Mouse (Mus musculus): ENCODE results near the gene Gpsm2. TPM values are rescaled to one million over a fixed set of nuclear protein-coding genes. Genes with fewer than 3 reads are reported as not detected.
A peak's percentile ranks its signal among the peaks of the same experiment; 100 is the strongest.

Gpsm2 gene
- polyA plus RNA-seq, 1 experiment, result 4.8 TPM

DNA sequence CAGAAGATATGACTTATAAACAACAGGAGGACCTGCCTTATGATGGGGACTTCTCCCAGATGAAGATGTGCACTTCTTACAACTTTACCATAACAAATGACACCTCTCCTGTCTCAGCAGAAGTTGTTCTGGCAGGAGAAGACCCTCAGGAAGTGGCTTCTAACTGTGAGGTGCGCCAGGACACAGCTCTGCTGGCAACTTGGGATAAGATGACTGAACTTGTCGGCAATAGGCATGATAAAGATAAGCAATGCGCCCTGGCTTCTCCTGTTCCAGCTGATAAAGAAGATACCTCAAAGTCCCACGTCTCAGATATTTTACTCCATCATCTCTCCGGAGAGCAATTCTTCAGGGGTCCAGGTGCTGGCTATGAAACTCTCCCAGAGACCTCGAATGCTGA lies 29.6 kb upstream of the Gpsm2 start:
- H3K27me3 ChIP-seq (ENCODE audit: control insufficient read depth, insufficient read depth, low read length), result no peaks in the 10 kb centered on the region
- no peaks in the 10 kb centered on the region for H3K36me3 ChIP-seq (ENCODE audit: control insufficient read depth, insufficient read depth, low read length)
- TF ChIP-seq CTCF (IDR thresholded peaks at IDR 0.05; ENCODE audit: control insufficient read depth, insufficient read depth, insufficient replicate concordance, low read depth, low read length) (no peak), POLR2A (IDR thresholded peaks at IDR 0.05; ENCODE audit: control insufficient read depth, low read depth, low read length) (no peak)
- H3K4me3 ChIP-seq (ENCODE audit: control insufficient read depth, low read depth, low read length), result no peak overlapping the region
- no peaks in the 10 kb centered on the region for H3K4me1 ChIP-seq (ENCODE audit: control insufficient read depth, insufficient read depth, low read length)
- no peak overlapping the region for H3K27ac ChIP-seq (ENCODE audit: control insufficient read depth, insufficient read depth, low read depth, low read length)

DNA sequence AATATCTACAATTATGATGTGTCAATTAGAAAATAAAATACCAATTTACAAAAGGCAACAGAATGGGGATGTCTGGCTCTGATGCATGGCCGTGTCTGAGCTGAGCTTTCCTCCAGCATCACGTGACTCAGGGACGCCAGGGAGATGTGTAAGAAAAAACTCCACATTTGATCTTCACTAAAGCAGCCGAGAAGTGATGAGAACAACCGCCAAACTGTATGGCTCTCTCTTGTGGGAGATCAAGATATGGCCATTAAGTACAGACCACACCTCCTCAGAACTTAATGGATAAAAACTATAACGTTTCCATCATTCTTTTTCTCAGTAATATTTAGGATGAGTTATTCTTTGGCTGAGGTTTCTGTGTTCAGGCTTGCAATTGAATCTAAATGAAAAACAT lies 29.0 kb upstream of the Gpsm2 start:
- no peaks in the 10 kb centered on the region for H3K27me3 ChIP-seq (ENCODE audit: control insufficient read depth, insufficient read depth, low read length)
- H3K4me1 ChIP-seq (ENCODE audit: control insufficient read depth, insufficient read depth, low read length), result no peaks in the 10 kb centered on the region
- no peaks in the 10 kb centered on the region for H3K36me3 ChIP-seq (ENCODE audit: control insufficient read depth, insufficient read depth, low read length)
- TF ChIP-seq CTCF (IDR thresholded peaks at IDR 0.05; ENCODE audit: control insufficient read depth, insufficient read depth, insufficient replicate concordance, low read depth, low read length) (no peak), POLR2A (IDR thresholded peaks at IDR 0.05; ENCODE audit: control insufficient read depth, low read depth, low read length) (no peak)
- no peak overlapping the region for H3K4me3 ChIP-seq (ENCODE audit: control insufficient read depth, low read depth, low read length)
- no peak overlapping the region for H3K27ac ChIP-seq (ENCODE audit: control insufficient read depth, insufficient read depth, low read depth, low read length)

DNA sequence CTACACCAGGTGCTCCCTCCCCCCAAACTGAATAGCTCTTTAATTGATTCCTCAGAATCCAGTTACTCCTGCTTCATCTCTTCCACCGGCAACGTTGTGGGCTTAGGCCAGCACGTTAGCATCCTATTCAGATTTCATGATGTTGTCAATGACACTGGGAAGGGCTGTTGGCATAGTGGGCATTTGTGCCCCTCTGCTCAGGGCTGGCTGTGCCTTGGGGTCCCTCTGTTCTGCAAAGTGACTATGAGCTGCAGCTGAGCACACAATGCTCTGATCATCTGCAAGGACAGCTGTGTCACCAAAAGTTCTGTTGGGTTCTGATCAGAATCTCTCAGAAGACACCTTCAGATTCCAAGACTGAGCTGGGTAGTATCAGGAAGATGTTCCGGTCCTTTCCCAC lies 22.0 kb upstream of the Gpsm2 start:
- no peak overlapping the region for H3K27ac ChIP-seq (ENCODE audit: control insufficient read depth, insufficient read depth, low read depth, low read length)
- H3K36me3 ChIP-seq (ENCODE audit: control insufficient read depth, insufficient read depth, low read length), result no peaks in the 10 kb centered on the region
- no peaks in the 10 kb centered on the region for H3K4me1 ChIP-seq (ENCODE audit: control insufficient read depth, insufficient read depth, low read length)
- H3K4me3 ChIP-seq (ENCODE audit: control insufficient read depth, low read depth, low read length), result peak overlapping the region; percentile 66
- TF ChIP-seq POLR2A (IDR thresholded peaks at IDR 0.05; ENCODE audit: control insufficient read depth, low read depth, low read length) (peak; percentile 57; the same call in 1 of the 2 replicates), CTCF (IDR thresholded peaks at IDR 0.05; ENCODE audit: control insufficient read depth, insufficient read depth, insufficient replicate concordance, low read depth, low read length) (no peak)
- H3K27me3 ChIP-seq (ENCODE audit: control insufficient read depth, insufficient read depth, low read length), result no peaks in the 10 kb centered on the region

DNA sequence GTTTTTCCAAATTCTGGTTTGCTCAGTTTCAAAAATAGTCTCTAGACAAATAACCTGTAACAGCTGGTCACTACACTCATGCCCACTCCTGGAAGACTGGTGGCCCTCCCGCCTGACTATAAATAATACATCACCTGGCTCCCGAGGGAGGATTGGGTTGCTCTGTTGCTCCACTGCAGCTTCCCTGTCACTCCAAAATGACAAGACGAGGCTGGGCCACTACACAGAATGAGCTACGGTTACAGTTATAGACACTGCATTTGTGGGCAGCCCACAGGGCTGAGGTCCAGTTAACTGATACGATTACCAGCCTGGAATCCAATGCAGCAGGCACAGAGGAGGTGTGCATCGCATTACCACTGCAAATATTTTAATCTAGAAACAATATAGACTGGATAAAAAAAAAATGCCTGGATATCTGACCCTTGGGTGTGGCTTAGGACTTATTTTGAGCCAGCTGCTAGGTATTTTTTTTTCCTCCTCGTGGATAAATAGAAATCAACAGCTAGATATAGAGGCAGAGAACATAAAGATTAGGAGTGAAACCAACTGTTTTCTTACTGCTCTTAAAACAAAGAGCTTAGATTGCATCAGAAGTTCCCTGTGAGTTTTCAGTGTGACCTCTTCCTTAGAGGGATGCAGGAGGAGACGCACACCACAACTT lies 17.1 kb upstream of the Gpsm2 start, which contains the start of gene Aknad1:
Gene Aknad1 (plus strand): TSS at position 614 of the 664 bp plus-strand sequence.
- Histone ChIP-seq H3K27me3 (ENCODE audit: control insufficient read depth, insufficient read depth, low read length) (no peaks in the 10 kb centered on the region), H3K27ac (ENCODE audit: control insufficient read depth, insufficient read depth, low read depth, low read length) (no peak within 1 kb of the TSS), H3K36me3 (ENCODE audit: control insufficient read depth, insufficient read depth, low read length) (no peaks in the 10 kb centered on the region), H3K4me3 (ENCODE audit: control insufficient read depth, low read depth, low read length) (no peak within 1 kb of the TSS), H3K4me1 (ENCODE audit: control insufficient read depth, insufficient read depth, low read length) (no peaks in the 10 kb centered on the region)
- no peak for TF ChIP-seq CTCF (IDR thresholded peaks at IDR 0.05; ENCODE audit: control insufficient read depth, insufficient read depth, insufficient replicate concordance, low read depth, low read length)
- TF ChIP-seq POLR2A (IDR thresholded peaks at IDR 0.05; ENCODE audit: control insufficient read depth, low read depth, low read length), result no peak

DNA sequence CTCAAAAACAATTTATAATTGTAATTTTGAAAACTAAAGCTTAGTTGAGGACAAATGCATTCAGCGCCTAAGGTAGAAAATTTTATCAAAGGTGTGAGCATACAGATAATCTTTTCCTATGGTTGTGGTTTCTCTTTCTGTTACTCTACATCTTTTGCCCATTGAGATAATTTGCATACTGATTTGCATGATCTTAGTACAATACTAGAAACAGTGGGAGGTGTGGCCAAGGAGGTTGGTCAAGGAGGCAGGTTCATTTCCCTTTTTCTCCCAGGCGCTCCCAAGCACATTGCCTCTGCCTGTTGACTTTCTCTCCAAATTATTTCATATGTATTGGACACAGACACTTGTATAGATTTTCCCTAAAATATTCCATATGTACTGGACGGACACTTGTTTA lies 15.7 kb upstream of the Gpsm2 start:
- H3K27me3 ChIP-seq (ENCODE audit: control insufficient read depth, insufficient read depth, low read length), result no peaks in the 10 kb centered on the region
- H3K36me3 ChIP-seq (ENCODE audit: control insufficient read depth, insufficient read depth, low read length), result no peaks in the 10 kb centered on the region
- H3K4me1 ChIP-seq (ENCODE audit: control insufficient read depth, insufficient read depth, low read length), result no peaks in the 10 kb centered on the region
- no peak for TF ChIP-seq POLR2A (IDR thresholded peaks at IDR 0.05; ENCODE audit: control insufficient read depth, low read depth, low read length)
- TF ChIP-seq CTCF (IDR thresholded peaks at IDR 0.05; ENCODE audit: control insufficient read depth, insufficient read depth, insufficient replicate concordance, low read depth, low read length), result no peak
- H3K27ac ChIP-seq (ENCODE audit: control insufficient read depth, insufficient read depth, low read depth, low read length), result no peak overlapping the region
- no peak overlapping the region for H3K4me3 ChIP-seq (ENCODE audit: control insufficient read depth, low read depth, low read length)

DNA sequence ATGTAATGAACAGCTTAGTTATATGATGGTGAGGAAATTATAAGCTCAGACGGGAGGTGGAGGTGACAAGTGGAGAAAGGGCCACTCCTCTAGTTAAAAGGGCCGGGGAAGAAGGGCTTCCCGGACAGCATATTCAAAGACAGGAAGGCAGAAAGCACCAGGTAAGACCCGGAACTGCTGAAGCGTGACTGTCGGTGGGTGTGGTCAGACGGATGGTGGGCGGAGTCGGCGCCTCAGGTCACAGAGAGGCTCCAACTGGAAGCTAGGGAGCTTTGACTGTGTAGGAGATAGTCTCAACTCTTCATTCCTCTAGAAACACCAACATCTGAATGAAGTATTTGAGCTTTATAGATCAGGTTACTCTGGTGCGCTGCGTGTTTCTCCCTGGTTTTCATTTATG lies 8.2 kb upstream of the Gpsm2 start:
- TF ChIP-seq CTCF (IDR thresholded peaks at IDR 0.05; ENCODE audit: control insufficient read depth, insufficient read depth, insufficient replicate concordance, low read depth, low read length) (no peak), POLR2A (IDR thresholded peaks at IDR 0.05; ENCODE audit: control insufficient read depth, low read depth, low read length) (no peak)
- H3K4me1 ChIP-seq (ENCODE audit: control insufficient read depth, insufficient read depth, low read length), result peaks cover 3% of the 10 kb centered on the region
- no peaks in the 10 kb centered on the region for H3K36me3 ChIP-seq (ENCODE audit: control insufficient read depth, insufficient read depth, low read length)
- no peak overlapping the region for H3K4me3 ChIP-seq (ENCODE audit: control insufficient read depth, low read depth, low read length)
- no peaks in the 10 kb centered on the region for H3K27me3 ChIP-seq (ENCODE audit: control insufficient read depth, insufficient read depth, low read length)
- no peak overlapping the region for H3K27ac ChIP-seq (ENCODE audit: control insufficient read depth, insufficient read depth, low read depth, low read length)

- Histone ChIP-seq H3K36me3 (ENCODE audit: control insufficient read depth, insufficient read depth, low read length) (no peaks in the 10 kb centered on the region), H3K27ac (ENCODE audit: control insufficient read depth, insufficient read depth, low read depth, low read length) (no peak overlapping the region), H3K27me3 (ENCODE audit: control insufficient read depth, insufficient read depth, low read length) (no peaks in the 10 kb centered on the region), H3K4me3 (ENCODE audit: control insufficient read depth, low read depth, low read length) (no peak overlapping the region), H3K4me1 (ENCODE audit: control insufficient read depth, insufficient read depth, low read length) (peaks cover 3% of the 10 kb centered on the region)
- TF ChIP-seq POLR2A (IDR thresholded peaks at IDR 0.05; ENCODE audit: control insufficient read depth, low read depth, low read length) (no peak), CTCF (IDR thresholded peaks at IDR 0.05; ENCODE audit: control insufficient read depth, insufficient read depth, insufficient replicate concordance, low read depth, low read length) (no peak)
Measured at GRCm38 (mm10) chr3:108727776-108728175, 5.7 kb upstream of the Gpsm2 start.

Data from testis, adult 2 months (tissue).